Mouse (Mus musculus) activated CD4-positive, CD25-positive, alpha-beta regulatory T cell, adult 4 months (primary cell): ENCODE measurements around the gene Dcst2. TPM values are rescaled to one million over a fixed set of nuclear protein-coding genes. Genes with fewer than 3 reads are reported as not detected.
A peak's percentile ranks its signal among the peaks of the same experiment; 100 is the strongest.

Source experiments
- ATAC-seq: one replicate; pipeline ENCODE4 v1.8.0; 2017
- polyA plus RNA-seq, 2 experiments: library from polyadenylated mRNA; unstranded; fragments of 100-300 nt; shearing (Covaris generic); gene quantifications; one replicate each; pipeline ENCODE4 v1.2.1; 2017

The Dcst2 gene
- polyA plus RNA-seq, 2 experiments from 2014 or later = 0.15 TPM; not detected in 1

DNA sequence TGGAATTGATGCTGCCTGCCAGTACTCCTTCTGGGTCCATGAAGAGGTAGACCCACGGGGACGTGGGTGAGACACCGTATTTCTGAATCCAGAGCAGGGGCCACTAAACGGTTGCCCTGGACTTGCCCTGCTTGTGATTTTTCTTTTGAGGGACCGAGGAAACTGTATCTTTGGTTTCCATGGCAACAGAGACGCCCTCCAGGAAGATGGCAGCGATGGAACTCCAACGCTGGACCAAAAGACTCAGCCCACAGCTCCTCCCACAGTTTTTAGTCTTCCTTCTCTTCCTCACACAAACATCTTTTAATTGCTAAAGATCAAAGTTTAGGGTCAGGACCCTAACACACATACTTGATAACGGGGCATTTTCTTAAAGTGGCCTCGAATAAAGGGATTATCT is 29.8 kb upstream of the Dcst2 start:
- ATAC-seq = no peak

DNA sequence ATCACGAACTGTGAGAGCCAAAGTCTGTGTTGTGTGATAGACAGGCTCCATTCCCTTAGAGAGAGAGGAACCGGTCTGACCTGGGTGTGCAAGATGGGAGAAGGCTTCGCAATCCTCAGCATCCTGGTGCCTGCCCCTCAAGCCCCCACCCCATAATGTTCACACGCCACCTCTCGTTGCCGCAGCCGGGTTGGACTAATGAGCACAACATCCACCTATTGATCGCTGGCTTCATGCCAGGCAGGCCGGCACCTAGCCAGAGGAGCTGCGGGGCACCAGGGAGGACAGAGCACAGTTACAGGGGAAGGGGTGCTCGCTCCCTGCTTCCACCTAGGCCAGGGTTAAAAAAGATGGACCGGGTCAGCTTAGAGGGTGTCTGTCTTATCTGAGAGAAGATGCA is 29.3 kb upstream of the Dcst2 start:
- ATAC-seq = no peak

DNA sequence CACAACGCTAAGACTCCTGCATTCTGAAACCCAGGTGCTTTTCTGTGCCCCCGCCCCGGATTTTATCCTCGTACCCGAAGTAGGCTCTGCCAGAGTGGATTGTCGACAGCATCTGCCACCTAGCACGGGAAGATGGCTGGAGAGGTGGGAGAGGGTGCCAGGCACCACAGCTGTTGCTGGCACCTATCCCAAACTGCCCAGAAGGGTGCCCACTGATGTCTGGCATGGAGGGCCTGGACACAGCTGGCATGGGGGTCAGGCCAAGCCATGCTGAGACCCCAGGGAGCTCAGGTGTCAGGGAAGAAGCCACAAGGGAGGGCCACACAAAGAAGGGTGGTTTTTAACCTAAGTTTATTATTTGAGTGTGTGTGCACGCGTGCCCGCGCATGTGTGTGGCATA is 28.7 kb upstream of the Dcst2 start:
- no peak for ATAC-seq

DNA sequence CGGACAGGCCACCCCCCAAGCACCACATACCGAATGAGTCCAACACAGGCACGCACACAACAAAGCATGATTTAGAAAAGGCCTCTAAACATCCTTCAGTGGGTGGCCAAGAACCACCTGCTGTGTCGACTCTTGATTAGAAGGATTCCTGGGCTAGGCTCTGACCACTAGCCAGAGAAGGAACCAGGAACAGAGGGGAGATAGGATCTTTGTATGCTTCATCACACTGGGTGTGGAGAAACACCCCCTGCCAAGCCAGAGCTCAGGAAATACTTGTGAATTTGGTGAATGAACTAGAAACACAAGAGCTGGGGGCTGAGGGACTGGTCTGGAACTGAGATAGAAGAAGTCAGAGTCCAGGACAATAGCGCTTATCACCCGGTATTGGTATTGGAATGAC is 25.2 kb upstream of the Dcst2 start:
- ATAC-seq = no peak

DNA sequence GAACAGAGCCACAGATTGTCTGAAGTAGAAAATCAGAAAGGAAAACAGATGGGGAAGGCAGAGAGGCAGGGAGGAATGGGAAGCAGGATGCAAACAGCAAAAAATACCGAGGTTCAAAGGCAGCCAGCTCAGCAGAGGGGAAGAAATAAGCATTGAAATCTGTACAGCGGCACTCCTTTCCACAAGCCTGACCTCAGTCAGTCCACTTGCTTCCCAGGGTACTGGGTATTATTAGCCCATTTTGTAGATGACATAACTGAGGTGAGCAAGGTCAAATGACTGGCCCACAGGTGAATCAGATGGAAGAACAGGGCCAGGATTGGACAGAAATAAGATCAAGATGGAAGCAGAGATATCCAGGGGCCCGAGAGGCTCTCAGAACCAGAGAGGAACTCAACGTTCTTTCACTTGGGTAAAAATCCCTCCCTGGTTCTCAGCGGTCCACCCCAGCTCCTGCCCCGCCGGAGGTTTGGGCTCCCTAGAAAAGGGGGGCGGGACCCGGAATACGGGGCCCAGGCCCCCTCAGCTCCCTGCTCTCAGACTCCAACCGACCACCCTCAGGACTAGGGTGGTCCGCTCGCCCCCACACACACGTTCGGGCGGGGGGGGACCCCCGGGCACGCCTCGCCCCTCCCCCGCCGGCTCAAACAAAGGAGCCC is 24.6 kb upstream of the Dcst2 start:
- ATAC-seq = no peak

DNA sequence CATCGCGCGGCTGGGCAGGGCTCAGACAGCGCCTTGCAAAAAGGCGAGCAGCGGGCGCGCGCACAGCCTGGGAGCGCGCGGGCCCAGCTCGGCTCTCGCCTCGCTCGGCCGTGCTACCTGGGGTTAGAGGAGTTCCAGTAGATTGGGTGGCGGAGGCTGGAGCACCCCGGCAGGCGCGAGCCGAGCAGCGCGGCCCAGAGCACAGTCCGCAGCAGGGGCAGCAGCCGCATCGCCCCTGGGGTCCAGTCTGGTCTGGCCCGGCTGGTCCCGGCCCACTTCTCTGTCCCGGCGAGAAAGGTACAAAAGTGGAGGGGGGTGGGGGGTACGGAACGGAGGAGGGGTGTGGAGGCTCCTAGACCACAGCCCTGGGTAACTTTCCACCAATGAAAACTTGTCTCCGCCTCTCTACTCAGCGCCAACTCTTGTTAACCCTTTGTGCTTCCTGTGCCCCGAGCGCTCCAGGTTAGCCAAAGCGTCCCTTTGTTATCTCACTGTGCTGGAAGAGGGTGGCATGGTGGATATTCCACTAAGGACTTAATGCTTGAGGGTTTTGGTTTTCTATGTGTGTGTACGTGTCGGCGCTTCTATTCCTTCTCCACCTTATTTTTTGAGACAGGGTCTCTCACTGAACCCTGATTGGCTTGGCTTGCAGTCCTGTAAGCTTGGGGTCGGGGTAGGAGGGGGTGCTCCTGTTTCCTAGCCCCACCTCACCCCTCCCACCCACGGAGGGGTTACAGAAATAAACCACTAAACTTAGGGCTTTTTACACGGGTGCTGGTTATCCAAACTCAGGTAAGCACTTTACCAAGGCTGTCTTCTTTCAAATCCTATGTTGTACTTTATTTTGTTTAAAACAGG is 23.8 kb upstream of the Dcst2 start, which contains the start of gene Efna4:
Efna4 (minus strand) TSS at position 308 of the 858 bp plus-strand sequence.
- ATAC-seq = peak; percentile 78

DNA sequence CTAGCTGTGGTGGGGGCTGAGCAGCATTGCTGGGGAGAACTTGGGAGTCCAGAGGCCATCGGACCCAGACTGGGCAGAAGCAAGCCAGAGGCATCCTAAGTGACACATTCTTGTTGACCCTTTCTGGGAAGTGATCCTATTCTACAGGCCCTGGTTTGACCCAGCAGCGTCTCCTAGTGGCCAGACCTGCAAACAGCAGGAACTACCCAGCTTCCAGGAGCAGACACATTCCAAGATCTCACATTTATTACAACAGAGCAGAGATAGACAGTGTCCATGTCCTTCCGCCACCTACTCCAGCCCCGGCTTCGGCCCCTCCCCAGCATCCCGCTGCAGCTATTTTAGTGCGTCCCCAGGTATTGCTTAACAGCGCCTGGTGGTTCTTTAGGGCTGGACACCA is 22.4 kb upstream of the Dcst2 start:
- no peak for ATAC-seq

DNA sequence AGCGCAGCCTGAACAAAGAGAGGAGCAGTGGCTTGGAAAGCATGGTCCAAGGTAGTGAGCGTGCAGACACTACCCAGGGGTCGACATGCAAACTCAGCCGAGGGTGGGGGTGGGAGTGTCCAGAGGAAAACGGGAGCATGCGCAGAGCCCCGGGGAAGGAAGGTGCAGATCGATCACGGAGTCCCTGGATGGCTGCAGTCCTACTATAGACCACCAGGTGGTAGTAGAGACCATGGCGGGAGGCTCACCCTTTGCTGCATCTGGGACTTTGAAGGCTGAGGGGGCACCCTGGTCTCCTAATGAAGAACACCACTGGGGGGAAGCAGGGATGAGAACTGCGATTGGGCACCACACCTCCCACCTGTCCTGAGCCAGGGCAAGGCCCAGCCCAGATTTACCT is 21.3 kb upstream of the Dcst2 start:
- peak; percentile 53 for ATAC-seq

DNA sequence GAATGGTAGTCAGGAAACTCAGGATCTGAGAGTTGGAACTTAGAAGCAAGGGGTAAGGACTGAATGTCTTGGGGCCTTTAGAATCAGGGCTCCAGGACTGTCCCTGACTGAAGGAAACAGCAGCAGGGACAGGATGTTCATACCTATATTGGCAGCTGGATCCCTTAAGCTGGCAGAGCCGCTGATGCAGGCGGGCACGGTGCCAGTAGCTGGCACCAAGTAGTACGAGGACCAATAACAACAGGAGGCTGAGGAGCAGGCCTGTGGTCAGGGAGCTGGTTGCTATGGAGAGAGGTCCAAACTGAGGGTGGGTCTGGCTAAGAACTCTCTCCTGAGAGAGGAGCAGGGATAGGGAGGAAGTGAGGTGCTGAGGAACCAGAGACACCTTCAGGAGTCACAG is 20.0 kb upstream of the Dcst2 start:
- ATAC-seq = no peak

DNA sequence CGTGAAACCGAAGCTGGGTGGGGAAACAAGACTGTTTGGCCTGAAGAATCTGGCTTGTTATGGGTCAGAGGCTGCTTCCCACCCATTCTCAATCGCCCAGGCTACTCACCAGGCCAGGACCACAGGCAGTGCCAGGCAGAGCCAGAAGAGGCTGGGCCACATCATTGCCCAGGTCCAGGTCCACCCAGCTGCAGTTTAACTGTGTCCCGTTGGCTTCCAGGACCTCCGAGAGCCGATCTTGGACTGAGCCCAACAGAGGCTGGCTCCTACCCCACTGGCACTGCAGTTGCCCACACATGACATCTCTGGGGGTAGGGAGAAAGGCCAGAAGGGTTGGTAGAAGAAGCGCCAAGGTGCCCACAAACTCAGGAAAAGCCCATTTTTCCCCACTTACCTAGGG is 18.5 kb upstream of the Dcst2 start:
- no peak for ATAC-seq

DNA sequence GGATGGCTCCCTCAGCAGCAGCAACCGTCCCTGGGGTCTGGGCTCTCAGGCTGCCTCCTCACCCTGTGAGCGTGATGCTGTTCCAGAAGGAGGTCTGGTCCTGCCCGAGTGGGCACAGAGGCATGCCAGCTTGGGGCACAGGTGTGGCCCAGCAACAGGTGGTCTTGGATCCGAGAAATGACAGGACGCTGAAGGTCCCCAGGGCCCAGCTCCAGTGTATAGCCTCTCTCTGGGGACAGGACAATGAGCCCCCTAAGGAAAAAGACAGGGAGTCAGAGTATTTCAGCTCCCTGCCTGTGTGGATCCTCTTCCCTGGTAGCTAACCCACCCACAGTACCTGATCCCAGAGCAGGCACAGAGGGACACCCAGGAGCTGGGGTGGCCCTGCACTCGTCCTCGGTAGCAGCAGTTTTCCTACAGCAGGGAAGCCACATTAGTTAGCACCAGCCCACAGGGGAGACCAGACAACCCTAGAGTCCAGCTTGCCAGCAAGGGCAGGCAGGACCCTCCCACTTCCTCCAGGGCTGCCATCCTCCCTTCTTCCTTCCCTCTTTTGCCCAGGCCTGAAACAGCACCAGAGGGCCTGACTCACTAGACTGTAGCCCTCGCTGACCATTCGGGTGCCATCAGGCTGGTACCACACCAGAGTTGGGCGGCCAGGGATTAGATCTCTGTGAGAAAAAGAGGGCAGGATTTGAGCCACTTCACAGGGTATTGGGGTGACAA is 14.8 kb upstream of the Dcst2 start:
- ATAC-seq = no peak

DNA sequence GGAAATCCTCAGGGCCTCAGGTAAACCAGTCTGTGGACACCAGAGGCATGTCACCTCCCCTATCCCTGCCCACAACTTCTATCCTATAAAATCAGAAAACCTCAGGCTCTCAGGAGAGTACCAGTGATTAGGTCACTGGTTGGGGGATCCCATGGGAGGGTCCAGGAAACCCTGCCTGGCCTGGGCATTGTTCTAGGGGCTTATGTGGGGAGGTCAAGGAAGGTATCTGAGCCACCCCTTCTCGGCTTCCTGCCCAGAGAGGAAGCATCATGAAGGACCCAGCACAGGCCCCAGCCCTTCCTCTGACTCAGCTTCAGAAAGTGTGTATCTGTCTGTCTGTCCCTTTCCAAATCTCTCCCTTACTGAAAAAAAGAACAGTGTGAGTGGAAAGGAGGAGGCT is 13.9 kb upstream of the Dcst2 start:
- ATAC-seq = no peak

DNA sequence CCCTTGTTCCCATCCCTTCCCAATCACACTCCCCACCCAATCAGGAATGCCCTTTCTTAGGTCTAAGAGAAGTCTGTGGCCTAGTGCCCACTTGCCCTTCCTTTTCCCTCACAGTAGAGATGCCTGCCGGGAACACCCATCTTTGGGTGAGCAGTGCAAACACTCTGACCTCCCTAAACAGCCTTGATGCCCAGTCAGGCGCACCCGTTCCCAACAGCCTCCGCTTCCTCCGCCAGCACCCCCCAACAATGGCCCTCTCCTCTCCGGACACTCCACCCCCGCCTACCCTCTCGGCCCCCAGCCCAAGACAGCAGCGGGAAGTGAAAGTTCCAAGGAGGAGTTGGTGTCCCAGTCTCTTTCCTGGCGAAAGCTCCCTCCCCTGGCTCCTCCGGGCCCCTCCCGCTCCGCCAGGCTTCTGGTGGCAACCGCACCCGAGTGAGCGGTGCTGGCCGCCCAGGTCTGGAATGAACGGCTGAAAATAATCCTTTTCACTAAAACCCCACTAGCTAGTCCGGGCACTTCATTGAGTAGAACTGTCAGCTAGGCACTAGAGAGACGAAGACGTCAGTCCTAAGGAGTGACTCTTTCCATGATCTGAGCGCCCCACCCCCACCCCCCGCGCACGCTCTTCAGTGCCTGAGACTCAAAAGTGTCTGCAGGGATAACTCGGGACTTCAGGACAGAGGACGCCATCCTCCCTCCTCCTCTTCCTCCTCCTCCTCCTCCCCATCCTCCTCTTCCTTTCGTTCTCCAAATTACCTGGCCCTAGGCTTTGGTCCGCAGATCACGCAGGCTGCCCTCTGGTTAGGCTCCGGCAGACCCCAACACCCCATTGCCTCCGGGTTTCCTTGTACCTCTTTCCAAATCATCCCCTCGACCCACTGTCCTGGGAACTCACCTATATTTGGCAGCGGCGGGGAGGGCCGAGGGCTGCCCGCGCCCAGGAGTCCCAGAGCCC is 12.6 kb upstream of the Dcst2 start:
- no peak for ATAC-seq

DNA sequence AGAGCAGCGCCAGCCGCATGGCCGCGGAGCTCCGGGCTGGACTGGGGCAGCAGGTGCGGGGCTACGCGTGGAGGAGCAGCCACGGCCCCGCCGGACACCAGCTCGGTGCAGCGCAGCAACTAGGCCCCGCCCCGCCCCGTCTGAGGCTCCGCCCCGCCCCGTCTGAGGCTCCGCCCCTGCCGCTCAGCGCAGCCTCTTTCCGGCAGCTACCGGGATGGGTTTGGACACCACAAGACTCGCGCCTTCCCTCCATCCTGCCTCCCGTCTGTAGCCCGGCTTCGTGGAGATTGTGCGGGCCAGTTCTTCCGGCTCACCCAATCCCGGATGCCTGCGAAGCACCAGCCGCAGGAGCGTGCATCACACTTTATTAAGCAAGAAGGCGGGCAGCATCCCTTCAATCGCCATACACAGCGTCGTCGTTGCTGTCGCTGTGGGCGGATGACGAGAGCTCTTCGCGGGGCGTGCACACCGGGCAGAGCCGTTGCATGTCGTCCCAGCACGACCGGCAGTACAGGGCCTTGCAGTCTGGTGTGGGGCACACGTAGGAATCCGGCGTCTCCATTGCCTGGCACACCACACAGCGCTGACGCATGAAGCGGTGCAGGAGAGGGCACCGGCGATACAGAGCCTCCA is 11.8 kb upstream of the Dcst2 start, which contains the start of gene Adam15:
Adam15 (minus strand) TSS at position 128 of the 633 bp plus-strand sequence.
- peak; percentile 89 for ATAC-seq

DNA sequence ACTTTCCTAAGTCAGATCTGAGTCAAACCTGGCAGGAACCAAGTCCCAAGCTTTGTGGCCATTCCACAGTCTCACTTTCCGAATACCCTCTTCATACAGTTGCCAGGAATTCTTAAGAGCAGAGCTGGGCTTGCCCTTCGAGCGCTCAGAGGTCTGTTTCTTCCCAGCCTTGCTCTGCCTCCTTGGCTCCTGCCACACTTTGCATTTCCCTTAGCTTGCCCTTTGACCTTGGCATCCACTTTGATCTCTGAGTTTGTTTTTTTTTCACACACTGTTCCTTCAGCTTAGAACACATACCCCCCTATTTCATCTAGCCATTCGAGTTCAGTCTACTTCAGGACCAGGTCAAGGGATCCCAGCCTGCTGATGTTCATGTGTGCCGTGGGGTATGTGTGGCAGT is 10.5 kb upstream of the Dcst2 start:
- ATAC-seq = no peak

DNA sequence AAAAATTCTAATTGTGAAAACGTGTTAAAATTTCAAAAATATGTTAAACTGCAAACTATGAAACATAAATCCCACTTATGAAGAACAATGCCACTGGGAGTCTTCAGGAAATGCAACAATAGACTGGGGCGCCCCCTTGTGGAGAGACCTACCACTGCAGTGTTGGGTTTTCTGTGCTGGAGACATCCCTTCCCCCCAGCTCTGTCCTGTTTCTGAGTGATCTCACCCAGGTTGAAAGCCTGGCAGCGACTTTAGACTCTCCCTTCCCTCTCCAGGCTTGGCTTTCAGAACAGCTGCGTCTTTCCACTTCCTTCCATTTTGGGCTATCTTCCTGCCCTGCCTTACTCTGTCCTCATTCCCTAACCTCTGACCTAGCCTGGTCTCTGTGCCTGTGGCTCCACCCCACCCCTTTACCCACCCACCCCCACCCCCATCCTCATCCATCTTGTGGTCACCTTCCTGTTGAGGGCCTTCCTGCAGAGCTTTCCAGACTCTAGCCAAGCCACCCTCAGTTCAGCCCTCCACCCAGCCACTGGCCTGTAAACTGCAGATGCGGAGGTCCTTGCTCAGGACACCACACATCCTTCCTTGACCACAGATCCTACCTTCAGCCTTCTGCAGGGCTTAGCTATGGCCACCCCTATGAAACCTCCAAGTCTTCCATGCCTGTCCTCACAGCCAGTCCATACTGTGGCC is 6.8 kb upstream of the Dcst2 start:
- ATAC-seq = no peak

DNA sequence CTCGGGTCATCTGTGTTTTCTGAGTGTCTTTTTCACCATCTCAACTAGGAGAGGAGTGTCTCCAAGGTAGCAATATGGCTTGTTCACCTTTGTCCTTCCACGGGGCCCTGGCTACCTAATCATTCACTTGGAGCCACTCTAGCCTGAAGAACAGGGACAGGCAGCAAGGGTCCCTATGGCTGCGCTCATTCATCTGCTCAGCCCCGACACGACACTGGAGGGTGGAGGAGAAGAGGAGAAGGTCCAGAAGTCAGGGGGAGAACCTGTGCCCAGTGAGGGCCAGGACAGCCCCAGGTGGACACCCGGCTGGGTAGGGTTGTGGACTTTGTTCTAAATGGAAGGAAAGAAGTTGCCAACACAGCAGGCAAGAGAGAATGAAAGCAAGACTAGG is 6.3 kb upstream of the Dcst2 start:
- no peak for ATAC-seq

DNA sequence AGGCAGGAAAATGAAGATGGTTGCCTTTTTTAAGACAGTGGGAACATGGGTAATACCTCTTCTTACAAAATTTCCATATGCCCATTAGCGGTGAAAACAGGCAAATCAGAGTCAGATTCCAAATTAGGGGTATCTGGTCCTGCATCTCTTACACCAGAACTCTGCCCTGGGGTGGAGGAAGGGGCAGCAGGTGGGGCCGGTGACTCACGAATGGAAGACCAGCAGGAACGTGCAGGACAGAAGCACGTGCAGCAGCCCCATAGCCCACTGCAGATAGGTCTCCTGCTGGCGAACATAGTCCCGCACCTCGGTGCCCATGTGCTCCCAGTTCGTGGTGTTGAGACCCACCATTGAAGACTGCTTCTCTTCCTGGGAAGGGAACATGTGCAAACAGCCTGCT is 5.7 kb upstream of the Dcst2 start:
- ATAC-seq = no peak

DNA sequence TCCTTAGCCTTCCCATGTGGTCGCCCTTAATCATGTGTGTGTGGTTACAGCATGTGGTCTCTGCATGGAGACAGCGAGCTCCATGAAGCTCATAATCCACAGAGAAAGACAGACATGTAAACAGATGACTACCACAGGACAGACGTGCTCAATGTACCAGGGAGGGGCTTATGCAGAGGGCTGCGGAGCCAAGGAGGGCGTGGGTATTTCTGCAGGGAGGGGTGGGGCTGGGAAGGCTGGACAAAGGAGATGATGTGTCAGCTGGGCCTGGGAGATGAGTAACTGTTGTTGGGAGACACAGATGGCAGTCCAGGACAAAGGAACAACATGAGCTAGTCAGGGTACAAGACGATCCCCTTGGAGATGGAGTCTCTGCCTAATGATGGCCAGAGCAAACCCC is 2.1 kb upstream of the Dcst2 start:
- no peak for ATAC-seq

DNA sequence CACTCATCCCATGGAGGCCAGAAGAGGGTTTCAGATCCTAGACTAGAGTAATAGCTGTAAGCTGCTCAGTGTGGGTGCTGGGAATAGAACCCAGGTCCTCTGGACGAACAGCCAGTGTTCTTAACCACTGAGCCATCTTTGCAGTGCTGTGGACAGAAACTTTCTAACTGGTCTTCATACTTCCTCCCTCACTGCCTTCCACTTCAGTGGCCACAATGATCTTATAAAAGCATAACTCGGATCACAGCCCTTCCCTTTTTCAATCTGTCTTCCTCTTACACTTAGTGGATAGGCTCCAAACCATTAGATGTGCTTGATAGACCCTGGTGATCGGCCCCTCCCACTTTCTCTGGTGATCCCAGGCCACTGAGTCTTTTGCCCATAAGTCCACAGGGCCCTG is 1.5 kb upstream of the Dcst2 start:
- no peak for ATAC-seq

DNA sequence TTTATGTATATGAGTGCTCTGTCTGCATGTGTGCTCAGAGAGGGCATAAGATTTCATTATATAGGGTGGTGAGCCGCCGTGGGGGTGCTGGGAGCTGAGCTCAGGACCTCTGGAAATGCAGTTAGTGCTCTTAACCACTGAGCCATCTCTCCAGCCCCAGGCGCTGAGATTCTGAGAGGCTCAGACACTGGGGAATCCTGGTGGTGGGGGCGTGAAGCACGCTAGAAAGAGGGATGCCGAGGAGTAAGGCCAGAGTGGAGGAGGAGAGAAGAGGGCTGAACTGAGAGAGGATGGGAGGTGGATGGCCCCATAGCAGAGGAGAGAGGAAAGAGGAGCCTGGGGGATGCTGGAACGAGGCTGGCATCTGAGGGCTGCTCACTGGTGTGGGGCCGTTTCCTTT is 2.9 kb downstream of the Dcst2 start:
- no peak for ATAC-seq
